Mouse (Mus musculus) liver, postnatal 0 days (tissue): Measurements from ENCODE around the gene Fignl2.

Experiments
- CTCF ChIP-seq: sonication (generic); IDR thresholded peaks from 2 replicates; pipeline ENCODE4 v1.5.1; 2016; ENCODE audit warnings: antibody characterized with exemption, low read depth
- EP300 ChIP-seq: IDR thresholded peaks from 2 replicates; pipeline ENCODE4 v1.6.1; 2016; ENCODE audit warnings: antibody characterized with exemption, low read depth, mild to moderate bottlenecking

DNA sequence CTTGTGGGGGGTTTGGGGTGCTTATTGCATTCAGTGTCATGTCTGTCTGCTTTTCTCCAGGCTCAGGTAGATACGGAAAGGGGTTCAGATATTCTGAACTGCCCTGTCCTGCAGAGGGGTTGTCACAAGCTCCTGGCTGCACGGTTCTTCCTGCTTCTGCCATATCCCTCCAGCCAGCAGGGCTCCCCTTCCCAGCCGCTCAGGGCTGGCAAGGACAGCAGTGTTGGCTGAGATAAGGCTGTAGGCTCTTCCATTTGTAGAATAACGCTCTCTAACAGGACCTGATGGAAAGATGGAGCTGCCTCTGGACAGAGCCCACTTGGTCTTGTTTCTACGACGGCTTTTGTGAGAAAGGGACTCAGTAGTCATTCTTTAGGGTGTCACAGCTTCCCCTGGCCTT lies 36.4 kb downstream of the Fignl2 start:
- no peak for TF ChIP-seq CTCF
- TF ChIP-seq EP300, result no peak
